In the genomic region with DNA sequence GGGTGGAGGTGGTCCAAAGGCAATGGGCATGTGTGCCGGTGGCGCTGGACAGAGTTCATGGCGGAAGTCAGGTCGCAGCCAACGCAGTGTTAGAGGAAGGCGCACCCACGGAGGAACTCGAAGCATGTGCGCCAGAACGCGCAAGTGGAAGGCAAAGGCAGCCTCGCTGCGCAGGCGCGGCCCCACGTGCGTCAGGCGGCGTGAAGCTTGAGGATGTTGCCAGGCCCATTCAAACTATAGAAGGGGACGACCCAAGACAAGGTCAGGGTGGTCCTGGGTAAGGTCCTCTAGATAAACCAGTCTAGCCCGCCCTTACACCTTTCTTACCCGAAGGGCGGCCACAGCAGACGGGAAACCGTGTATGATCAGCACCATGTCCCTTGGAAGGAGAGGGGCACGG, we compare ENCODE assay signal across 19 mouse cellular contexts. TPM values are rescaled to one million over a fixed set of nuclear protein-coding genes. Genes with fewer than 3 reads are reported as not detected.
DNase-seq lines count a peak whose midpoint lies in the region; ATAC-seq and TF ChIP-seq lines count a peak whose summit lies in the region.
"Had no signal": no experiment of that assay in that cellular context is flagged by ENCODE, and none has a peak within 500 bp of the region (broad histone marks: within the 10 kb centered on the region; RNA-seq: fewer than 3 reads in every experiment).

No protein-coding gene starts in this region.

- H3K9me3 ChIP-seq in midbrain, embryonic 13.5 days = no peaks in the 10 kb centered on the region
- no peaks in the 10 kb centered on the region for H3K9me3 ChIP-seq in midbrain, postnatal 0 days (ENCODE audit: low read length)
- no peaks in the 10 kb centered on the region for H3K9me3 ChIP-seq in hindbrain, embryonic 10.5 days
- H3K9me3 ChIP-seq: embryonic facial prominence, embryonic 12.5 days; forebrain, embryonic 15.5 days; heart, embryonic 10.5 days had no signal

- no peaks in the 10 kb centered on the region for H3K27me3 ChIP-seq in midbrain, embryonic 13.5 days
- no peaks in the 10 kb centered on the region for H3K27me3 ChIP-seq in midbrain, postnatal 0 days (ENCODE audit: insufficient read depth, low read length)
- H3K27me3 ChIP-seq in hindbrain, embryonic 10.5 days (ENCODE audit: insufficient read depth, poor library complexity, severe bottlenecking) = no peaks in the 10 kb centered on the region
- H3K27me3 ChIP-seq: embryonic facial prominence, embryonic 12.5 days; forebrain, embryonic 15.5 days had no signal

- no peak for TF ChIP-seq CTCF in midbrain, postnatal 0 days (IDR thresholded peaks at IDR 0.05)

- ATAC-seq in midbrain, embryonic 13.5 days = no peak
- ATAC-seq in midbrain, postnatal 0 days (ENCODE audit: low FRiP score) = no peak
- ATAC-seq: forebrain, embryonic 15.5 days; intestine, embryonic 16.5 days had no signal

- 96% methylated on average over 26 of the region's 26 CpGs for WGBS in midbrain, embryonic 13.5 days
- 96% methylated on average over 26 of the region's 26 CpGs for WGBS in midbrain, postnatal 0 days
- WGBS in hindbrain, embryonic 10.5 days = 93% methylated on average over 26 of the region's 26 CpGs

- H3K4me2 ChIP-seq in midbrain, embryonic 13.5 days (replicated peaks) = no peak overlapping the region
- H3K4me2 ChIP-seq in midbrain, postnatal 0 days (ENCODE audit: low read depth, low read length, poor library complexity, severe bottlenecking) = no peak overlapping the region
- H3K4me2 ChIP-seq: embryonic facial prominence, embryonic 12.5 days; forebrain, embryonic 15.5 days had no signal

- DNase-seq in cerebellum, adult 9-10 months = peak; percentile 49
- no peak for DNase-seq in cerebellum, adult 8-10 months
- no peak for DNase-seq in midbrain, postnatal 0 days (ENCODE audit: low spot score)
- DNase-seq in ZHBTc4 (ENCODE audit: low read depth, low spot score) = peak; percentile 53
- no peak for DNase-seq in left cerebral cortex, adult 11 months (ENCODE audit: low spot score)
- no peak for DNase-seq in hindbrain, embryonic 10.5 days (ENCODE audit: low spot score)
- DNase-seq: adrenal gland, adult 2 months; adrenal gland, postnatal 25 days; cerebellum, adult 11 months; gastrocnemius, postnatal 36 days; heart, adult 18-20 months; heart, postnatal 10 days had no signal

- H3K27ac ChIP-seq in midbrain, embryonic 13.5 days = no peak overlapping the region
- H3K27ac ChIP-seq in midbrain, postnatal 0 days (ENCODE audit: low read depth, low read length) = no peak overlapping the region
- no peak overlapping the region for H3K27ac ChIP-seq in hindbrain, embryonic 10.5 days
- H3K27ac ChIP-seq: embryonic facial prominence, embryonic 12.5 days; forebrain, embryonic 15.5 days; heart, embryonic 10.5 days; hindbrain, embryonic 14.5 days had no signal

- H3K9ac ChIP-seq in midbrain, embryonic 13.5 days (replicated peaks) = peak overlapping the region; percentile 6; the same call in 1 of the 2 replicates
- no peak overlapping the region for H3K9ac ChIP-seq in midbrain, postnatal 0 days (replicated peaks; ENCODE audit: low read length, poor library complexity, severe bottlenecking)
- H3K9ac ChIP-seq: embryonic facial prominence, embryonic 12.5 days; forebrain, embryonic 15.5 days; hindbrain, embryonic 14.5 days had no signal

- H3K4me3 ChIP-seq in midbrain, embryonic 13.5 days (replicated peaks) = no peak overlapping the region
- H3K4me3 ChIP-seq in midbrain, postnatal 0 days (ENCODE audit: low read depth, low read length) = no peak overlapping the region
- H3K4me3 ChIP-seq in hindbrain, embryonic 10.5 days = no peak overlapping the region
- H3K4me3 ChIP-seq: embryonic facial prominence, embryonic 12.5 days; forebrain, embryonic 15.5 days; heart, embryonic 10.5 days had no signal

- peaks cover 29% of the 10 kb centered on the region for H3K36me3 ChIP-seq in midbrain, embryonic 13.5 days
- peaks cover 15% of the 10 kb centered on the region for H3K36me3 ChIP-seq in midbrain, postnatal 0 days (ENCODE audit: insufficient read depth, low read length)
- H3K36me3 ChIP-seq in hindbrain, embryonic 10.5 days = peaks cover 41% of the 10 kb centered on the region

- peaks cover 34% of the 10 kb centered on the region for H3K4me1 ChIP-seq in midbrain, embryonic 13.5 days (replicated peaks)
- H3K4me1 ChIP-seq in midbrain, postnatal 0 days (ENCODE audit: insufficient read depth, low read length) = peaks cover 7% of the 10 kb centered on the region; the same call in 1 of the 2 replicates
- peaks cover 29% of the 10 kb centered on the region for H3K4me1 ChIP-seq in hindbrain, embryonic 10.5 days (replicated peaks)

RNA-seq across cellular contexts. Expression of a gene that starts 2.8 kb away (rescaled TPM):
- polyA plus RNA-seq in midbrain, embryonic 13.5 days (2015; fragmentation: Nextera tagmentation; extraction: Ambion mirVana) = 141 and 158 TPM in 2 replicates
- 50.2 and 160 TPM in 2 replicates for total RNA-seq in midbrain, postnatal 0 days (2014; rRNA removed)
- polyA plus RNA-seq in midbrain, postnatal 0 days (2015; fragmentation: Nextera tagmentation; extraction: Ambion mirVana) = 143 and 146 TPM in 2 replicates
- polyA plus RNA-seq in hindbrain, embryonic 10.5 days (2016; fragmentation: Nextera tagmentation; extraction: Ambion mirVana) = 208 and 212 TPM in 2 replicates

RNA-seq across cellular contexts. Expression of a gene that starts 3.2 kb away (rescaled TPM):
- 21.0 and 21.1 TPM in 2 replicates for polyA plus RNA-seq in midbrain, embryonic 13.5 days (2015; fragmentation: Nextera tagmentation; extraction: Ambion mirVana)
- 21.7 and 25.0 TPM in 2 replicates for total RNA-seq in midbrain, postnatal 0 days (2014; rRNA removed)
- polyA plus RNA-seq in midbrain, postnatal 0 days (2015; fragmentation: Nextera tagmentation; extraction: Ambion mirVana) = 10.9 and 11.1 TPM in 2 replicates
- polyA plus RNA-seq in hindbrain, embryonic 10.5 days (2016; fragmentation: Nextera tagmentation; extraction: Ambion mirVana) = 15.3 and 16.6 TPM in 2 replicates

RNA-seq across cellular contexts. Expression of a gene that starts 15.2 kb away (rescaled TPM):
- 96.3 and 101 TPM in 2 replicates for polyA plus RNA-seq in midbrain, embryonic 13.5 days (2015; fragmentation: Nextera tagmentation; extraction: Ambion mirVana)
- 87.1 and 98.9 TPM in 2 replicates for total RNA-seq in midbrain, postnatal 0 days (2014; rRNA removed)
- 93.4 and 105 TPM in 2 replicates for polyA plus RNA-seq in midbrain, postnatal 0 days (2015; fragmentation: Nextera tagmentation; extraction: Ambion mirVana)
- polyA plus RNA-seq in hindbrain, embryonic 10.5 days (2016; fragmentation: Nextera tagmentation; extraction: Ambion mirVana) = 49.2 and 59.5 TPM in 2 replicates

RNA-seq across cellular contexts. Expression of a gene that starts 16.2 kb away (rescaled TPM):
- polyA plus RNA-seq in midbrain, embryonic 13.5 days (2015; fragmentation: Nextera tagmentation; extraction: Ambion mirVana) = 0.93 and 1.9 TPM in 2 replicates
- 18.4 and 21.1 TPM in 2 replicates for total RNA-seq in midbrain, postnatal 0 days (2014; rRNA removed)
- 17.5 and 18.8 TPM in 2 replicates for polyA plus RNA-seq in midbrain, postnatal 0 days (2015; fragmentation: Nextera tagmentation; extraction: Ambion mirVana)
- 0.19 and 0.30 TPM in 2 replicates for polyA plus RNA-seq in hindbrain, embryonic 10.5 days (2016; fragmentation: Nextera tagmentation; extraction: Ambion mirVana)
- total RNA-seq: MEL had no signal

RNA-seq across cellular contexts. Expression of a gene that starts 43.3 kb away (rescaled TPM):
- polyA plus RNA-seq in midbrain, embryonic 13.5 days (2015; fragmentation: Nextera tagmentation; extraction: Ambion mirVana) = 54.5 and 57.0 TPM in 2 replicates
- total RNA-seq in midbrain, postnatal 0 days (2014; rRNA removed) = 44.4 and 46.6 TPM in 2 replicates
- polyA plus RNA-seq in midbrain, postnatal 0 days (2015; fragmentation: Nextera tagmentation; extraction: Ambion mirVana) = 48.0 and 56.0 TPM in 2 replicates
- 57.6 and 62.7 TPM in 2 replicates for polyA plus RNA-seq in hindbrain, embryonic 10.5 days (2016; fragmentation: Nextera tagmentation; extraction: Ambion mirVana)

Comparison
In these comparisons a context has a peak if more than half of its experiments do, and no peak if none do; other contexts are left out.
1. DNase-seq: peak in cerebellum, adult 9-10 months (single experiment) and ZHBTc4 (single experiment); none in cerebellum, adult 8-10 months (single experiment), midbrain, postnatal 0 days (single experiment), left cerebral cortex, adult 11 months (single experiment) and hindbrain, embryonic 10.5 days (single experiment).